Mouse (Mus musculus): ENCODE results near the gene Atxn2.

GRCm38 (mm10) chr5:121834991-121835747 is 124.0 kb downstream of the Atxn2 start:
- TF ChIP-seq POLR2A (IDR thresholded peaks at IDR 0.05; ENCODE audit: insufficient read depth, low read depth, low read length) (no peak), CTCF (IDR thresholded peaks at IDR 0.05; ENCODE audit: insufficient read depth, low read depth, low read length) (no peak)
